Mouse (Mus musculus): ENCODE results near the gene Fam78b.

DNA sequence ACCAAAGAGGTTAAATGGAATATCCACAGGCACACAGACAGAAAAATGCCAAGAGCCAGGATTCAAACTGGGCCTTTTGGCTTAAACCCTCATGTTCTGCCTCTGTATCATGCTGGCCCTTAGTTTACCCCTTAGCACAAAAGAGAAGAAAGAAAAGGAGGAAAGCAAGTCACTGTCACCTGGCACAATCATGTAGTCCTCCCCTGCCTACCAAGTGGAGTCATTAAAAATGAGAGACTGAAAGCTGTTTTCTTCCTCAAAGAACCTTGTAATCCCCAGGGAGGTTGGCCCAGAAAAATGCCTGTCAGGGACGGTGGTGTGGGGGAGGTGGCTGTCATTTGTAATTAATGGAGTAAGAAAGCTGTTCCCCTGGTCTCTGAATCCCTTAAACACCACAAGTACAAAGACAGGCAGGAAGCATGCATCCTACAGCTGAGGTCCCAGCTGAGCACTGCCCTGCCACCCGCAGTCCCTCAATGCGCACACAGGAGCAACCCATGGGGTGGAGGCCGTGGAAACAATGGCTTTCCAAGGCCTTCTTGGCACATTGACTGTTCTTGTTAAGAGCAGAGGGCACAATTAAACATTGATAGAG, 81.4 kb downstream of the Fam78b start:
- TF ChIP-seq CTCF (IDR thresholded peaks at IDR 0.05; ENCODE audit: borderline replicate concordance, extremely low read depth, insufficient read depth, insufficient read length) (no peak), POLR2A (IDR thresholded peaks at IDR 0.05; ENCODE audit: borderline replicate concordance, extremely low read depth, insufficient read depth, insufficient read length, poor library complexity, severe bottlenecking) (no peak)
